Mouse (Mus musculus): Measurements from ENCODE around the gene Spaca7. TPM values are rescaled to one million over a fixed set of nuclear protein-coding genes. Genes with fewer than 3 reads are reported as not detected.

Gene Spaca7
- polyA plus RNA-seq (2012; ENCODE audit: low replicate concordance): not detected in 2 replicates

GRCm38 (mm10) chr8:12572814-12573534, at the start of gene Spaca7:
Gene Spaca7 (plus strand): TSS chr8:12573029.

Other genes with a start within 250 kb of the Spaca7 start
- not detected in 2 replicates for gene Sox1, start 177.7 kb upstream of the Spaca7 start, polyA plus RNA-seq (2012; ENCODE audit: low replicate concordance)
- gene Tubgcp3, start 99.2 kb downstream of the Spaca7 start, polyA plus RNA-seq (2012; ENCODE audit: low replicate concordance): 12.1 and 32.0 TPM in 2 replicates
- 6.0 and 8.8 TPM in 2 replicates for gene Atp11a, start 184.0 kb downstream of the Spaca7 start, polyA plus RNA-seq (2012; ENCODE audit: low replicate concordance)